Comparison of ENCODE assay signal across 23 mouse cellular contexts in genomic region chr2:121299471-121299870, GRCm38 (mm10). TPM values are rescaled to one million over a fixed set of nuclear protein-coding genes. Genes with fewer than 3 reads are reported as not detected.
"Had no signal": no experiment of that assay in that cellular context is flagged by ENCODE, and none has a peak within 500 bp of the region (broad histone marks: within the 10 kb centered on the region; RNA-seq: fewer than 3 reads in every experiment).

No protein-coding gene starts in this region.

- H3K9ac ChIP-seq: limb, embryonic 13.5 days; liver, embryonic 12.5 days; liver, embryonic 15.5 days; lung, embryonic 15.5 days; neural tube, embryonic 12.5 days; neural tube, embryonic 15.5 days; stomach, embryonic 15.5 days had no signal

- ATAC-seq: liver, embryonic 12.5 days had no signal

- DNase-seq: kidney, adult 9 months; kidney, postnatal 14 days; kidney, postnatal 4 days; layer of hippocampus, postnatal 36 days; liver; lung, adult 18-20 months; lung, postnatal 10 days; lung, postnatal 36 days; midbrain, embryonic 14.5 days; retina, postnatal 1 day; right cerebral cortex, postnatal 25 days; spleen, adult 18-20 months; thymus, postnatal 25 days had no signal

- H3K9me3 ChIP-seq: limb, embryonic 10.5 days; limb, embryonic 13.5 days; liver, embryonic 12.5 days; liver, embryonic 15.5 days; lung, embryonic 15.5 days; megakaryocyte, embryonic 14.5 days; midbrain, embryonic 10.5 days; neural tube, embryonic 12.5 days; neural tube, embryonic 15.5 days; stomach, embryonic 15.5 days had no signal

- H3K27me3 ChIP-seq: neural tube, embryonic 12.5 days; neural tube, embryonic 15.5 days had no signal

- H3K4me2 ChIP-seq: limb, embryonic 13.5 days; liver, embryonic 12.5 days; liver, embryonic 15.5 days; lung, embryonic 15.5 days; neural tube, embryonic 12.5 days; neural tube, embryonic 15.5 days; stomach, embryonic 15.5 days had no signal

- H3K27ac ChIP-seq: limb, embryonic 10.5 days; limb, embryonic 13.5 days; liver, embryonic 12.5 days; liver, embryonic 15.5 days; lung, embryonic 15.5 days; neural tube, embryonic 12.5 days; neural tube, embryonic 15.5 days; stomach, embryonic 15.5 days had no signal

- H3K4me3 ChIP-seq: limb, embryonic 10.5 days; limb, embryonic 13.5 days; liver, embryonic 12.5 days; liver, embryonic 15.5 days; lung, embryonic 15.5 days; megakaryocyte, embryonic 14.5 days; midbrain, embryonic 10.5 days; neural tube, embryonic 12.5 days; neural tube, embryonic 15.5 days; stomach, embryonic 15.5 days had no signal

- H3K36me3 ChIP-seq: limb, embryonic 10.5 days; liver, embryonic 12.5 days; liver, embryonic 15.5 days; lung, embryonic 15.5 days had no signal

RNA-seq across cellular contexts. Expression of gene Ckmt1, which starts 58.0 kb away (rescaled TPM):
- polyA plus RNA-seq: liver, embryonic 12.5 days had no signal
